Mouse (Mus musculus): ENCODE measurements at regions not wholly inside any gene's neighbourhood (a gene's known extent, or its start where the extent isn't known, plus 50 kb on each side); places are given as distances from the start of the nearest gene placed in this dataset.

DNA sequence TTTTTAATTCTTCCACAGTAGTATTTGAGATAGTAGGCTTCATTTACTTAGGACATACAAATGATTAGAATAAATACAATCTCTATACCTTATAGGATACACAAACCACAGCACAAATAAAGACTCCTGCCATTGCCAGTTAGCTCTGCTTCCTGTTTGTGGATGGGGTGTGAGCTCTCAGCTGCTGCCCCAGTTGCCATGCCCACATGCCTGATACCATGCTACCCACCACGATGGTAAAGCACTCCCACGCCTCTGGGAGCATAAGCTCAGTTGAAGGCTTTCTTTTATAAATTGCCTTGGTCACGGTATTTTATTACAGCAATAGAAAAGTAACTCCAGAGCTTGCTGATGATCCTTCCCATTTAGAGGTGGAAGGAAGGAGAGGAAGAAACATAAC, 765.8 kb upstream of the Tmem132c start:
- H3K4me3 ChIP-seq (replicated peaks; ENCODE audit: extremely low read depth, low read depth, low read length), result no peak overlapping the region
- no peak for TF ChIP-seq POLR2A (IDR thresholded peaks at IDR 0.05; ENCODE audit: borderline replicate concordance, extremely low read depth, low read depth, low read length)
- TF ChIP-seq CTCF (IDR thresholded peaks at IDR 0.05; ENCODE audit: insufficient read depth, low read length), result no peak
- 62% methylated on average over 3 of the region's 3 CpGs for WGBS
- no peak for DNase-seq
- no peaks in the 10 kb centered on the region for H3K4me1 ChIP-seq (ENCODE audit: control insufficient read depth, insufficient read depth, low read length)

DNA sequence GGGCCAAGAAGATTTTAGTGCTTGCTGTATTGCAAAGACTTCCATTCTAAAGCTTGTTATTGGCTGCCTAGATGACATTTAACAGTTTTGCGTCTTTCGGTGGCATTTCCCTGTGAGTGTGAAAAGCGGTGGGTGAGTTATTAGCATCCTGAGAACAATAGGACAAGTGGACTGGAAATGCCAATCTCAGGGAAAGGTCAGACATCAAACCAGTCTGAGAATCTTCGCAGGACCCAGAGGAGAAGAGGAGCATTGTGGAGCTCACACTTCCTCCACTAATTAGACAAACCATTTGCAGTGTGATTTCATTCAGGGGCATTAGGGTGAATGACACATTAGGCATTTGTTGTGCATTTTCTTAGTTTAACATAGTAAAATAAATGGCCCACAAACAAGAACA, 719.5 kb upstream of the Tmem132c start:
- TF ChIP-seq CTCF (IDR thresholded peaks at IDR 0.05; ENCODE audit: insufficient read depth, low read length) (no peak), POLR2A (IDR thresholded peaks at IDR 0.05; ENCODE audit: borderline replicate concordance, extremely low read depth, low read depth, low read length) (no peak)
- Histone ChIP-seq H3K4me3 (replicated peaks; ENCODE audit: extremely low read depth, low read depth, low read length) (no peak overlapping the region), H3K4me1 (ENCODE audit: control insufficient read depth, insufficient read depth, low read length) (no peaks in the 10 kb centered on the region)
- WGBS, result 76% methylated on average over 4 of the region's 4 CpGs
- DNase-seq, result no peak

DNA sequence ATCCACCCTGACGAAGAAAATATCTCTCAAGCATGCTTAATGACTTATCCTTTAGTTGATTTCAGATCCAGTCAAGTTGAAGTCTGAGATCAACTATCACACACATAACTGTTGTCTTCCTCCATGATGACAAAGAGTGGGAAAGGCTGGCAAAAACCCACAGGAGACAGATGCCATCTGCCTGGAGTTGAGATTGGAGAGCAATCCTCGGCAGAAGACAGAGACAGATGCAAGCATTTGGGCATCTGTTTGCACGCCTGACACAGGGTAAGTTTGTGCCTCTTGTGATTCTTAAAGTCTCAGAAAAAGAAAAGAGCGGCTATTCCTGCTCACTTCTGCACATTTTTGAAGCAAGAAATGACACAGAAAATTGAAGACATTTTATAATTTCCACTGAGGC, 715.7 kb upstream of the Tmem132c start:
- 77% methylated on average over 4 of the region's 4 CpGs for WGBS

GRCm38 (mm10) chr5:126530806-126531527, 710.6 kb upstream of the Tmem132c start:
- TF ChIP-seq CTCF (IDR thresholded peaks at IDR 0.05; ENCODE audit: insufficient read depth, low read length) (no peak), POLR2A (IDR thresholded peaks at IDR 0.05; ENCODE audit: borderline replicate concordance, extremely low read depth, low read depth, low read length) (no peak)
- Histone ChIP-seq H3K4me1 (ENCODE audit: control insufficient read depth, insufficient read depth, low read length) (no peaks in the 10 kb centered on the region), H3K4me3 (replicated peaks; ENCODE audit: extremely low read depth, low read depth, low read length) (no peak overlapping the region)
- 24% methylated on average over 5 of the region's 5 CpGs for WGBS
- DNase-seq, result no peak

More for the DNA sequence above, 715.7 kb upstream of the Tmem132c start:
- DNase-seq, result no peak
- Histone ChIP-seq H3K4me1 (ENCODE audit: control insufficient read depth, insufficient read depth, low read length) (no peaks in the 10 kb centered on the region), H3K4me3 (replicated peaks; ENCODE audit: extremely low read depth, low read depth, low read length) (no peak overlapping the region)
- TF ChIP-seq POLR2A (IDR thresholded peaks at IDR 0.05; ENCODE audit: borderline replicate concordance, extremely low read depth, low read depth, low read length) (no peak), CTCF (IDR thresholded peaks at IDR 0.05; ENCODE audit: insufficient read depth, low read length) (no peak)

GRCm38 (mm10) chr5:126531528-126531894, 710.1 kb upstream of the Tmem132c start:
- no peaks in the 10 kb centered on the region for H3K4me1 ChIP-seq (ENCODE audit: control insufficient read depth, insufficient read depth, low read length)
- WGBS, result 78% methylated on average over 5 of the region's 5 CpGs
- DNase-seq, result no peak

GRCm38 (mm10) chr5:126531975-126532374, 709.6 kb upstream of the Tmem132c start:
- no peak for TF ChIP-seq POLR2A (IDR thresholded peaks at IDR 0.05; ENCODE audit: borderline replicate concordance, extremely low read depth, low read depth, low read length)
- WGBS, result 67% methylated on average over 1 of the region's 1 CpGs
- DNase-seq, result no peak
- Histone ChIP-seq H3K4me1 (ENCODE audit: control insufficient read depth, insufficient read depth, low read length) (no peaks in the 10 kb centered on the region), H3K4me3 (replicated peaks; ENCODE audit: extremely low read depth, low read depth, low read length) (no peak overlapping the region)

More at GRCm38 (mm10) chr5:126531528-126531894, 710.1 kb upstream of the Tmem132c start:
- no peak for TF ChIP-seq CTCF (IDR thresholded peaks at IDR 0.05; ENCODE audit: insufficient read depth, low read length)
- TF ChIP-seq POLR2A (IDR thresholded peaks at IDR 0.05; ENCODE audit: borderline replicate concordance, extremely low read depth, low read depth, low read length), result no peak
- no peak overlapping the region for H3K4me3 ChIP-seq (replicated peaks; ENCODE audit: extremely low read depth, low read depth, low read length)

- no peak for DNase-seq
- Histone ChIP-seq H3K4me3 (replicated peaks; ENCODE audit: extremely low read depth, low read depth, low read length) (no peak overlapping the region), H3K4me1 (ENCODE audit: control insufficient read depth, insufficient read depth, low read length) (no peaks in the 10 kb centered on the region)
- WGBS, result 52% methylated on average over 2 of the region's 2 CpGs
- TF ChIP-seq POLR2A (IDR thresholded peaks at IDR 0.05; ENCODE audit: borderline replicate concordance, extremely low read depth, low read depth, low read length) (no peak), CTCF (IDR thresholded peaks at IDR 0.05; ENCODE audit: insufficient read depth, low read length) (no peak)
These were observed 703.5 kb upstream of the Tmem132c start for GRCm38 (mm10) chr5:126538072-126538471.

DNA sequence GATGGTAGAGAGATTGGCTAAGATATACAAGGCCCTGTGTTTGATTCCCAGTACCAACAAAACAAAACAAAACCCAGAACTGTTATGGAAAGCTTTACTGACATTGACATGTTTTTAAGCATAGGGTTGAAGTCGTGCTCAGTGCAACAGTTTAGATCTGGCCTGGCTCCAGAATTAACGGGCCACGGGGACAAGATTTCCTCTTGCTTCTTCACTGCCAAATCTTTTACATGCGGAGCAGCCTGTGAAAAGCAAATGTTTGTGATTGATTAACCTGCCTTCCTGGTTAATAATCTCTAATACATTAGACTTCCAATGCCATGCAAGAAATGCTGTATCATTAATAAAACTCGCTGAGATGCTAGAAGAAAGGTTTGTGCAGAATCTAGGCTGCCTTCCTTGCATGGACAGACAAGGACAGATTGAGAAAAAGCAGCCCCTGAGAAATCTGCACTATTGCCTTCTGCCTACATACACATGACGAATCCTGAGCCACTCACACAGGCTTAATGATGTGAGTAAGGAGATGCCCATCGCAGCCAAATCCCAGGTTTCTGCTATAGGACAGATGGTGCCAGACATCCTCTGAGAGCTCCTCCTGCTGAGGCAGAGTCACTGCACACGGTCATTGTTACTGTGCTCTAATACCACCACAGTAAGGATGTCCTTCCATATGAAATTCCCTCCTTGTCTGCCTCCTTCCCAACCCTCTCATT, 697.2 kb upstream of the Tmem132c start:
- no peak for DNase-seq
- WGBS, result 55% methylated on average over 8 of the region's 8 CpGs
- TF ChIP-seq POLR2A (IDR thresholded peaks at IDR 0.05; ENCODE audit: borderline replicate concordance, extremely low read depth, low read depth, low read length) (no peak), CTCF (IDR thresholded peaks at IDR 0.05; ENCODE audit: insufficient read depth, low read length) (no peak)
- H3K4me1 ChIP-seq (ENCODE audit: control insufficient read depth, insufficient read depth, low read length), result no peaks in the 10 kb centered on the region
- no peak overlapping the region for H3K4me3 ChIP-seq (replicated peaks; ENCODE audit: extremely low read depth, low read depth, low read length)

DNA sequence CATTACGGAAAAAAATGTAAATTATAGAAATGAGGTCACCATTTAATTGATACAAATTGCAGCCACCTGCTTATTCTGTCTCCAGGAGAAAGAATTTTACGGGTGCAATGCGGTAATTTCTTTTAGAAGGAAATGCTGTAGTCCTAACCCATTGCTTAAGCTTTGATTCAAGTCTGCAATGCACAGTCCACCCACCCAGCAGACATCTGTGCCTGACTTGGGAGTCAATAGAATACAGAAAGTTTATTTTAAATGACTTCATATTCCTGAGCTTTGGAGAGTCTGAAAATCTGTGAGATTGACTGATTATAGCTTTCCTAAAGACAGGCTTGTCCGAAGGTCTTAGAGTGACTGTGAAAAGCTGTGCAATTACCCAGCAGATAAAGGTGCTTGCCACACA, 693.8 kb upstream of the Tmem132c start:
- DNase-seq, result no peak
- no peak overlapping the region for H3K4me3 ChIP-seq (replicated peaks; ENCODE audit: extremely low read depth, low read depth, low read length)
- WGBS, result 73% methylated on average over 4 of the region's 4 CpGs
- no peaks in the 10 kb centered on the region for H3K4me1 ChIP-seq (ENCODE audit: control insufficient read depth, insufficient read depth, low read length)
- no peak for TF ChIP-seq CTCF (IDR thresholded peaks at IDR 0.05; ENCODE audit: insufficient read depth, low read length)

DNA sequence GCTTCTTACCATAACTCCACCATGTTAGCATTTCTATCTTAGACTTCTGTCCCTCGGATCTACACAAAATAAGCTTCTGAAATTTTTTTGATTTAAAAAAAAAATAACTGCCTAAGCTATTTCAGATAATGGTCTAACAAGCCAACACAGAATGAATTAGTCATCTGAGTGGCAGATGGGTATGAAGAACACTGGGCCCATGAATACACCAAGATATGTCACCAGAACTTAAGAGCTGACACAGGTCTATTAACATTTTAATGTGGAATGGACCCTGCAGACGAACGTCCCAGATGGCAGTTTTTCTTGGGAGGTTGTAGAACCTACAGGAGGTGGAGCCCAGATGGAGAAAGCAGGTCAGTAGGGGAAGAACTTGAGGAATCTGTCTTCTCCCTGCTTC, 689.9 kb upstream of the Tmem132c start:
- TF ChIP-seq CTCF (IDR thresholded peaks at IDR 0.05; ENCODE audit: insufficient read depth, low read length) (no peak), POLR2A (IDR thresholded peaks at IDR 0.05; ENCODE audit: borderline replicate concordance, extremely low read depth, low read depth, low read length) (no peak)
- Histone ChIP-seq H3K4me3 (replicated peaks; ENCODE audit: extremely low read depth, low read depth, low read length) (no peak overlapping the region), H3K4me1 (ENCODE audit: control insufficient read depth, insufficient read depth, low read length) (no peaks in the 10 kb centered on the region)
- no peak for DNase-seq
- 67% methylated on average over 3 of the region's 3 CpGs for whole genome bisulfite sequencing
